Mouse (Mus musculus) thymus, postnatal 4 days (tissue): ENCODE results near the gene Adssl1.
A peak's percentile ranks its signal among the peaks of the same experiment; 100 is the strongest.

Experiments used
- DNase-seq: peaks from one replicate; pipeline ENCODE4 v3.0.0; 2021

Gene Adssl1

DNA sequence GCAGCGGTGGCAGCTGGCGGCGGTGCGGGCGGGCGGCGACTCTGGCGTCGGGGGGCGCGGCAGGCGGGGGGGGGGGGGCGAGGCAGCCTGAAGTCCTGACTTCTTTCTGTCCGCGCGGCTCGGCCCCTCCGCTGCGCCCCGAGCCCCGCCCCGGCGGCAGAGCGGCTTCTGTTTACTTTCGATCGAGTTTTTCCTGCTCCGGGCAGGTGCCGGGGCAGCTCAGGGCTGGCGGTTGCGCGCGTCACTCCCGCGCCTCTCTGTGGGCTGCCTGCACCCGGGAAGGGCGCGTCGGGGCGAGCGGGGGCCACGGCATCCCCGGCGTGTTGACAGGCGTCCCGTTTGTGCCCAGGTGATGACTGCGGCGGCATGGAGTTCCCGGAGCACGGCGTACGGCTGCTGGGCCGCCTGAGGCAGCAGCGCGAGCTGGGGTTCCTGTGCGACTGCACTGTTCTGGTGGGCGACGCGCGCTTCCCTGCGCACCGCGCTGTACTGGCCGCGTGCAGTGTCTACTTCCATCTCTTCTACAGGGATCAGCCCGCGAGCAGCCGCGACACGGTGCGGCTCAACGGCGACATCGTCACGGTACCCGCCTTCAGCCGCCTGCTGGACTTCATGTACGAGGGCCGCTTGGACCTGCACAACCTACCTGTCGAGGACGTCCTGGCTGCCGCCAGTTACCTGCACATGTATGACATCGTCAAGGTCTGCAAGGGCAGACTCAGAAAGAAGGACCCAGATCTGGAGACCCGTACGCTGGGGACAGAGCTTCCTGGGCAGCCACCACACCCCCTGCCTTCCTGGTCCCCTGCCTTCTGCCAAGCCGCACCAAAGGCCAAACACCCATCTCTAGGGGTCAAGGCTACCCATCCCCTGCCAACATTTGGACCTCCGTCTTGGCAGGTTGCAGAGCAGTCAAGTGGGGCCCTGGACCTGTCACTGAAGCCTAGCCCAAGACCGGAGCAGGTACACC lies 59.5 kb downstream of the Adssl1 start:
- peak; percentile 70 for DNase-seq

DNA sequence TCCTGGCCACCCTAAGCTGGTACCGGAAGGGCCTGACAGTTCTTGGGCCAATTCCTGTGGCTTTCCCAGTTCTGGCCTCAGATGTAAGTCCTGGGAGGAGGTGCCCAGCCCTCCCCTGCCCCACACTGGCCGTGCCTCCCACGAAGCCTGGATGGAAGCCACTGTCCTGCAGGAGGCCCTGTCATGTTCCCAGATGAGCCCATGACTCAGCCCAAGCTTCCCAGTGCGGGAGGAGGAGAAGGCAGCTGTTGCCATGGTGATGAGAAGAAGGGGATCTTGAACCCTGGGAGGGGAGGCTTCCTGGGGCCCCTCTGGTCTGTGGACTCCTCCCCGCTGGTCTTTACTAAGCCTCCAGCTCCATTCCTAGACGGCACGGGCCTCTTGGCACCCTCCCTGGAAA lies 63.5 kb downstream of the Adssl1 start:
- no peak for DNase-seq

DNA sequence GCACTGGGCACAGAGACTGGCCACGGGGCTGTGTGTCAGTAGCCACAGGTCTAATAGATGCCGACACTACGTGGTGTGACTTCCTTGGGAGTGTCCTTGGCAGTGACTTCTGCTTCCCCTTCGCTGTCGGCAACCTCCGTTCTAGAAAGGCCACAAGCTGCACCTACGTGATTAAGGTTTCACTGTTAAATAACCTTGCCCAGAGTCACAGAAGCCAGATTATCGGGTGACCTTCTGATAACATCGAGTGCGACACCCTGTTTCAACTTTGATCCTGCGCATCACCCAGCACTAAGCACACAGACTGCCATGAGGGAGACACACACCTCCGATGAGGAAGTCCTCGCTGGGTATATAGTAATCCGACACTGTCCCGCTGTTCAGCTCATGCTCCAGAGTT lies 68.6 kb downstream of the Adssl1 start:
- no peak for DNase-seq
